Mouse (Mus musculus) lung, adult 2 months (tissue): Measurements from ENCODE around the gene Crybg2.

Source experiments
- CTCF ChIP-seq: fragments of 200-500 bp; IDR thresholded peaks from 2 replicates; pipeline ENCODE4 v1.5.1; 2011; ENCODE audit warnings: mild to moderate bottlenecking, low read length, control low read depth; ENCODE audit not compliant: insufficient read depth
- POLR2A ChIP-seq: fragments of 200-500 bp; IDR thresholded peaks from 2 replicates; pipeline ENCODE4 v1.6.1; 2011; ENCODE audit warnings: low read depth, mild to moderate bottlenecking, control low read depth, low read length, borderline replicate concordance; ENCODE audit errors: extremely low read depth

GRCm38 (mm10) chr4:134019641-134020351, 40.8 kb upstream of the Crybg2 start:
- TF ChIP-seq POLR2A (no peak), CTCF (no peak)
